Mouse (Mus musculus) frontal cortex, adult 2 months (tissue): ENCODE measurements around the gene Cldn13. TPM values are rescaled to one million over a fixed set of nuclear protein-coding genes. Genes with fewer than 3 reads are reported as not detected.

ENCODE experiments used
- polyA plus RNA-seq: library from polyadenylated mRNA; depleted of rRNA; stranded (reverse); fragments of >200 nt; gene quantifications from 2 replicates; pipeline ENCODE4 v1.2.3, GENCODE M21; 2012; rRNA removed

The Cldn13 gene
- polyA plus RNA-seq, 1 experiment: not detected

Other genes with a start within 250 kb of the Cldn13 start
- 46.2 and 50.7 TPM in 2 replicates for gene Limk1, start 226.9 kb downstream of the Cldn13 start, polyA plus RNA-seq
- 11.8 and 12.2 TPM in 2 replicates for gene Eln, start 168.2 kb downstream of the Cldn13 start, polyA plus RNA-seq
- gene Tmem270, start 8.8 kb downstream of the Cldn13 start, polyA plus RNA-seq: not detected in 2 replicates
- 14.0 and 14.9 TPM in 2 replicates for gene Mettl27, start 16.8 kb upstream of the Cldn13 start, polyA plus RNA-seq
- gene Cldn4, start 31.4 kb upstream of the Cldn13 start, polyA plus RNA-seq: 0.08 and 0.32 TPM in 2 replicates
- gene Cldn3, start 70.7 kb upstream of the Cldn13 start, polyA plus RNA-seq: 0.34 and 1.1 TPM in 2 replicates
- gene Abhd11, start 93.6 kb upstream of the Cldn13 start, polyA plus RNA-seq: 68.4 and 80.5 TPM in 2 replicates
- gene Stx1a, start 108.0 kb upstream of the Cldn13 start, polyA plus RNA-seq: 345 and 362 TPM in 2 replicates
- gene Dnajc30, start 148.7 kb upstream of the Cldn13 start, polyA plus RNA-seq: 49.4 and 55.7 TPM in 2 replicates
- 75.7 and 79.1 TPM in 2 replicates for gene Bud23, start 149.4 kb upstream of the Cldn13 start, polyA plus RNA-seq
- 25.7 and 28.9 TPM in 2 replicates for gene Vps37d, start 162.7 kb upstream of the Cldn13 start, polyA plus RNA-seq
- 4.6 and 6.0 TPM in 2 replicates for gene Mlxipl, start 174.4 kb upstream of the Cldn13 start, polyA plus RNA-seq
- 9.5 and 10.7 TPM in 2 replicates for gene Tbl2, start 234.1 kb upstream of the Cldn13 start, polyA plus RNA-seq